Comparison of ENCODE assay signal across 10 mouse cellular contexts in the genomic region with DNA sequence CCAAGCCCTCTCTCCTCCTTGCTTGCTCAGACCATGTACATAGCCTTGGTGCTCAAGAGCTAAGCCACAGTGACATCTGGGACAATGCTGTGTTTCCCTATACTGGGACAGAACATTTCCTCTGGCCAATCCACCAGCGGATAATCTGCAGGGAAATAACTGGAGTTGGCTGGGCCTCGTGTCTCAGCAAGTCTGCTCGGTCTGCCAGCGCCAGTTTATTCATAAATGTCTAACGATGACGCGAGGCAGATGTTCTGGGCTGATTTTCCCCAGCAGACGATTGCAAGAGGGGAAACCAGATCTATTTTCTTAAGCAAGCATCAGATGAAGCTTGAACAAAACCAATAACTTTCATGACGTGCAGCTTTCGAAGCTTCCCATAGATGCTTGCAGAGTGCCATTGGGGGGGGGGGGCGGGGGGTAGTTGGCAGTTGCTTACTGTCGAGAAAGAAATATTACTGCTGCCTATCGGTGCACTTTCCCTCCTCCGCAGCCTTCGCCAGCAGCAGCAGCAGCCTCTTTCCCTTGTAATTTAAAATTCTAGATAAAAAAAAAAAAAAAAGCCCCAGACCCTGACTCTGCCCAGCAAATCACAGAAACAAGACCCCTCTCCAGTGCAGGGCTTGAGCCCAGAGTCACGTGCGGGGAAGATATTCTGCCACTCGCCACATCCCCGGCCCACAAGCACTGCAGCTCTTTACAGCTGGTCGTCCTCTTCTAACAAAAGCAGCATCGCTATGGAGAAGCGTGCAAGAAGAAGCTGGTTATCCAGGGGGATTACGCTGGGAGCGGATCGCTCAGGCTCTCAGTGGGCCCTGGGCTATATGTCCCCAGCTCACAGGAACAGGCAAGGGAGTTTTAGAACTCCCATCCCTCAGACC. TPM values are rescaled to one million over a fixed set of nuclear protein-coding genes. Genes with fewer than 3 reads are reported as not detected.
DNase-seq lines count a peak whose midpoint lies in the region; ATAC-seq and TF ChIP-seq lines count a peak whose summit lies in the region.
"Had no signal": no experiment of that assay in that cellular context is flagged by ENCODE, and none has a peak within 500 bp of the region (broad histone marks: within the 10 kb centered on the region; RNA-seq: fewer than 3 reads in every experiment).

No protein-coding gene starts in this region.

- no peak overlapping the region for H3K4me3 ChIP-seq in forebrain, embryonic 12.5 days (replicated peaks)
- H3K4me3 ChIP-seq in hindbrain, embryonic 12.5 days: no peak overlapping the region
- no peak overlapping the region for H3K4me3 ChIP-seq in liver, postnatal 0 days (ENCODE audit: low read depth, low read length)
- no peak overlapping the region for H3K4me3 ChIP-seq in stomach, embryonic 14.5 days (ENCODE audit: low read depth, low read length)
- H3K4me3 ChIP-seq: erythroblast, embryonic 14.5 days; megakaryocyte, embryonic 14.5 days had no signal

- H3K27me3 ChIP-seq in forebrain, embryonic 12.5 days: no peaks in the 10 kb centered on the region
- no peaks in the 10 kb centered on the region for H3K27me3 ChIP-seq in hindbrain, embryonic 12.5 days
- no peaks in the 10 kb centered on the region for H3K27me3 ChIP-seq in liver, postnatal 0 days (ENCODE audit: insufficient read depth, low read length)
- H3K27me3 ChIP-seq in stomach, embryonic 14.5 days (ENCODE audit: control insufficient read depth, insufficient read depth, low read length): no peaks in the 10 kb centered on the region

- TF ChIP-seq EP300 in liver, postnatal 0 days (IDR thresholded peaks at IDR 0.05; ENCODE audit: low read depth): 0 out of 2 replicates have a peak, but pooled peaks have one; percentile 23

- no peak for TF ChIP-seq CTCF in liver, postnatal 0 days (IDR thresholded peaks at IDR 0.05; ENCODE audit: low read depth)

- no peaks in the 10 kb centered on the region for H3K36me3 ChIP-seq in forebrain, embryonic 12.5 days (replicated peaks)
- no peaks in the 10 kb centered on the region for H3K36me3 ChIP-seq in hindbrain, embryonic 12.5 days
- no peaks in the 10 kb centered on the region for H3K36me3 ChIP-seq in liver, postnatal 0 days (replicated peaks; ENCODE audit: insufficient read depth, low read length)
- H3K36me3 ChIP-seq in stomach, embryonic 14.5 days (ENCODE audit: control insufficient read depth, insufficient read depth, low read length): no peaks in the 10 kb centered on the region

- WGBS in forebrain, embryonic 12.5 days: 41% methylated on average over 25 of the region's 25 CpGs
- WGBS in hindbrain, embryonic 12.5 days: 43% methylated on average over 25 of the region's 25 CpGs
- WGBS in liver, postnatal 0 days (ENCODE audit: insufficient replicate concordance): 55% methylated on average over 25 of the region's 25 CpGs
- WGBS in stomach, embryonic 14.5 days: 20% methylated on average over 25 of the region's 25 CpGs

- H3K9me3 ChIP-seq in forebrain, embryonic 12.5 days: no peaks in the 10 kb centered on the region
- H3K9me3 ChIP-seq in hindbrain, embryonic 12.5 days (replicated peaks): no peaks in the 10 kb centered on the region
- no peaks in the 10 kb centered on the region for H3K9me3 ChIP-seq in liver, postnatal 0 days (ENCODE audit: low read length)
- no peaks in the 10 kb centered on the region for H3K9me3 ChIP-seq in stomach, embryonic 14.5 days (ENCODE audit: control insufficient read depth, low read depth, low read length)
- H3K9me3 ChIP-seq: megakaryocyte, embryonic 14.5 days had no signal

- peak; percentile 60; the same call in 1 of the 2 replicates for ATAC-seq in forebrain, embryonic 12.5 days (ENCODE audit: low FRiP score)
- peak; percentile 60; the same call in 1 of the 2 replicates for ATAC-seq in hindbrain, embryonic 12.5 days (ENCODE audit: low FRiP score)
- ATAC-seq in liver, postnatal 0 days: no peak
- no peak; the same call in 1 of the 2 replicates for ATAC-seq in stomach, embryonic 14.5 days (ENCODE audit: insufficient number of reproducible peaks, insufficient read depth, low FRiP score, low read depth)

- peak overlapping the region; percentile 61 for H3K27ac ChIP-seq in forebrain, embryonic 12.5 days
- H3K27ac ChIP-seq in hindbrain, embryonic 12.5 days: peak overlapping the region; percentile 72
- H3K27ac ChIP-seq in liver, postnatal 0 days (ENCODE audit: low read depth): peak overlapping the region; percentile 73
- H3K27ac ChIP-seq in stomach, embryonic 14.5 days (ENCODE audit: low read length): peak overlapping the region; percentile 90

- H3K4me2 ChIP-seq in forebrain, embryonic 12.5 days: peak overlapping the region; percentile 17; the same call in 1 of the 2 replicates
- H3K4me2 ChIP-seq in hindbrain, embryonic 12.5 days (replicated peaks): peak overlapping the region; percentile 15; the same call in 1 of the 2 replicates
- H3K4me2 ChIP-seq in liver, postnatal 0 days (ENCODE audit: low read depth, low read length): peak overlapping the region; percentile 20; the same call in 1 of the 2 replicates
- peak overlapping the region; percentile 14; the same call in 1 of the 2 replicates for H3K4me2 ChIP-seq in stomach, embryonic 14.5 days (replicated peaks; ENCODE audit: low read depth, low read length)

- H3K4me1 ChIP-seq in forebrain, embryonic 12.5 days: peaks cover 35% of the 10 kb centered on the region
- H3K4me1 ChIP-seq in hindbrain, embryonic 12.5 days: peaks cover 29% of the 10 kb centered on the region
- H3K4me1 ChIP-seq in liver, postnatal 0 days (ENCODE audit: insufficient read depth): peaks cover 40% of the 10 kb centered on the region
- peaks cover 24% of the 10 kb centered on the region for H3K4me1 ChIP-seq in stomach, embryonic 14.5 days (ENCODE audit: control insufficient read depth, insufficient read depth, low read length)

- peak; percentile 69 for DNase-seq in kidney, postnatal 10 days
- no peak for DNase-seq in kidney, adult 18-20 months
- no peak for DNase-seq in liver, postnatal 0 days
- no peak for DNase-seq in B cell, adult 2 months
- no peak for DNase-seq in cerebellum, adult 18-20 months

- H3K9ac ChIP-seq in forebrain, embryonic 12.5 days: no peak overlapping the region
- peak overlapping the region; percentile 20; the same call in 1 of the 2 replicates for H3K9ac ChIP-seq in hindbrain, embryonic 12.5 days
- H3K9ac ChIP-seq in liver, postnatal 0 days (replicated peaks): peak overlapping the region; percentile 21; the same call in 1 of the 2 replicates
- no peak overlapping the region for H3K9ac ChIP-seq in stomach, embryonic 14.5 days (replicated peaks; ENCODE audit: low read depth, low read length)

RNA-seq across cellular contexts. Expression of gene Gsg1l, which starts 43.6 kb away (rescaled TPM):
- 1.9 and 2.3 TPM in 2 replicates for polyA plus RNA-seq in forebrain, embryonic 12.5 days (2016; fragmentation: Nextera tagmentation; extraction: Ambion mirVana)
- 6.0 and 6.5 TPM in 2 replicates for polyA plus RNA-seq in hindbrain, embryonic 12.5 days (2016; fragmentation: Nextera tagmentation; extraction: Ambion mirVana)
- 0.04 and 0.08 TPM in 2 replicates for polyA plus RNA-seq in liver, postnatal 0 days (2015; fragmentation: Nextera tagmentation; extraction: Ambion mirVana)
- polyA plus RNA-seq in stomach, embryonic 14.5 days (2014; fragmentation: Nextera tagmentation; extraction: Ambion mirVana): 0.65 and 0.77 TPM in 2 replicates
- polyA plus RNA-seq: erythroblast, embryonic 14.5 days had no signal

Comparison
In these comparisons a context has a peak if more than half of its experiments do, and no peak if none do; other contexts are left out.
1. ATAC-seq: peak in forebrain, embryonic 12.5 days (single experiment) and hindbrain, embryonic 12.5 days (single experiment); none in liver, postnatal 0 days (single experiment) and stomach, embryonic 14.5 days (single experiment).
2. H3K9ac ChIP-seq: peak in hindbrain, embryonic 12.5 days (single experiment) and liver, postnatal 0 days (single experiment); none in forebrain, embryonic 12.5 days (single experiment) and stomach, embryonic 14.5 days (single experiment).
3. Peak in every context shown above with its lines, with median percentiles within 50 percentile points of each other: H3K27ac ChIP-seq and H3K4me2 ChIP-seq.